Mouse (Mus musculus): Measurements from ENCODE around the gene Prdm16.

- TF ChIP-seq MAX (IDR thresholded peaks at IDR 0.05): no peak
- no peak for TF ChIP-seq MYOD1 (IDR thresholded peaks at IDR 0.05; ENCODE audit: control insufficient read depth, insufficient read length, low read depth)
- no peak for TF ChIP-seq CTCF (IDR thresholded peaks at IDR 0.05; ENCODE audit: control insufficient read depth, insufficient read depth, insufficient read length)
- TF ChIP-seq USF1 (IDR thresholded peaks at IDR 0.05; ENCODE audit: low read depth): no peak
- TF ChIP-seq FOSL1 (IDR thresholded peaks at IDR 0.05; ENCODE audit: insufficient read depth, low read length, poor library complexity, severe bottlenecking): no peak
- no peak for TF ChIP-seq CEBPB (IDR thresholded peaks at IDR 0.05; ENCODE audit: low read depth)
Measured at GRCm38 (mm10) chr4:154636721-154637311, at the start of gene Prdm16.

Data from C2C12 (cell line).